8 mouse cellular contexts compared by ENCODE assay signal in the genomic region with DNA sequence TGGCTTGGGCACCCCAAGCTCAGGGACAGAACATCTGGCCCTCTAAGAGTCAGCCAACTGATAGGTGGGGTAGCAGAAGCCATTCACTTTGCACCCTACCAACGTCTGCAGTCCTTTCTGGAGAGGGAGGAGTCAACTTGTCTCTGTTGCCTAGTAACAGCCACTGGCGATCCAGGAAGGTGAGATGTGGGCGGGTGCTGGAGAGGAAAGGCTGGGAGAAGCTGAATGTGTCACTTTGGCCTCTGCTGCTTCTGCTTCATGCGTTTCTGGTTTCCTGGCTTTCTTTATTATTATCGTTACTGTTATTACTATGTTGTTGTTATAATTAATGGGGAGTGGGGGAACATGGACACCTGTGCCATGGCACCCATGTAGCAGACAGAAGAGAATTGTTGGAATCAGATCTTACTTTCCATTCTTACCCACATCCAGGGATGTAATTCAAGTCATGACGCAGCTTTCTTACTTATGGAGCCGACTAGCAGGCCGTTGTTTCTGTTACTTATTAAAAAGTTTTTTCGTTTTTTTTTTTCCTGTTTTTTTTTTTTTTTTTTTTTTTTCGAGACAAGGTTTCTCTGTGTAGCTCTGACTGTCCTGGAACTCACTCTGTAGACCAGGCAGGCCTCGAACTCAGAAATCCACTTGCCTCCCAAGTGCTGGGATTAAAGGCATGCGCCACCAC. TPM values are rescaled to one million over a fixed set of nuclear protein-coding genes. Genes with fewer than 3 reads are reported as not detected.
A peak's percentile ranks its signal among the peaks of the same experiment; 100 is the strongest.
DNase-seq lines count a peak whose midpoint lies in the region; ATAC-seq and TF ChIP-seq lines count a peak whose summit lies in the region.

Set (plus strand) TSS at position 156 of the 682 bp plus-strand sequence.

- TF ChIP-seq CTCF in MEL (IDR thresholded peaks at IDR 0.05 in 2 of 3, conservative IDR thresholded peaks at IDR 0.05 in 1 of 3; ENCODE audit: control insufficient read depth in 1 of 3, insufficient read depth in 1 of 3, low read depth in 2 of 3, low read length in 3 of 3, poor library complexity in 1 of 3, severe bottlenecking in 1 of 3): no peak
- TF ChIP-seq CTCF in heart, postnatal 0 days (IDR thresholded peaks at IDR 0.05; ENCODE audit: low read depth): no peak
- TF ChIP-seq CTCF in midbrain, postnatal 0 days (IDR thresholded peaks at IDR 0.05): no peak

- H3K9ac ChIP-seq in kidney, embryonic 15.5 days: no peak within 1 kb of the TSS
- H3K9ac ChIP-seq in MEL (ENCODE audit: control insufficient read depth, low read depth, low read length, poor library complexity, severe bottlenecking): peak within 1 kb of the TSS; percentile 49
- no peak within 1 kb of the TSS for H3K9ac ChIP-seq in embryonic facial prominence, embryonic 15.5 days
- H3K9ac ChIP-seq in heart, postnatal 0 days (replicated peaks; ENCODE audit: low read depth, low read length): no peak within 1 kb of the TSS
- H3K9ac ChIP-seq in midbrain, postnatal 0 days (replicated peaks; ENCODE audit: low read length, poor library complexity, severe bottlenecking): no peak within 1 kb of the TSS

- H3K27ac ChIP-seq in kidney, embryonic 15.5 days: no peak within 1 kb of the TSS
- peak within 1 kb of the TSS; percentile 40 for H3K27ac ChIP-seq in MEL (ENCODE audit: control insufficient read depth, low read depth, low read length)
- H3K27ac ChIP-seq in embryonic facial prominence, embryonic 15.5 days (replicated peaks): no peak within 1 kb of the TSS
- no peak within 1 kb of the TSS for H3K27ac ChIP-seq in heart, postnatal 0 days (ENCODE audit: low read depth)
- H3K27ac ChIP-seq in midbrain, postnatal 0 days (ENCODE audit: low read depth, low read length): no peak within 1 kb of the TSS

- ATAC-seq in kidney, embryonic 15.5 days (replicated peaks; ENCODE audit: low FRiP score): no peak
- ATAC-seq in embryonic facial prominence, embryonic 15.5 days (ENCODE audit: insufficient number of reproducible peaks, low FRiP score, low TSS enrichment, low read depth): no peak
- no peak for ATAC-seq in heart, postnatal 0 days (ENCODE audit: insufficient read depth, low read depth)
- ATAC-seq in midbrain, postnatal 0 days (ENCODE audit: low FRiP score): no peak

- no peak for DNase-seq in kidney, adult 8-10 months
- DNase-seq in MEL (ENCODE audit: low read depth, low spot score): peak; percentile 95
- DNase-seq in heart, postnatal 0 days (ENCODE audit: low spot score): no peak
- DNase-seq in left cerebral cortex, postnatal 4 days: no peak
- DNase-seq in midbrain, postnatal 0 days (ENCODE audit: low spot score): peak; percentile 22
- DNase-seq in right cerebral cortex, adult 2 months (ENCODE audit: low spot score in 2 of 2): no peak

- 37% methylated on average over 12 of the region's 12 CpGs for WGBS in kidney, embryonic 15.5 days
- 41% methylated on average over 12 of the region's 12 CpGs for WGBS in embryonic facial prominence, embryonic 15.5 days
- 41% methylated on average over 12 of the region's 12 CpGs for WGBS in heart, postnatal 0 days
- 55% methylated on average over 12 of the region's 12 CpGs for WGBS in midbrain, postnatal 0 days

- H3K79me2 ChIP-seq in MEL (ENCODE audit: control insufficient read depth, insufficient read depth, low read length, poor library complexity): peaks cover 10% of the 10 kb centered on the region

- no peak for TF ChIP-seq EP300 in MEL (IDR thresholded peaks at IDR 0.05; ENCODE audit: low read depth in 1 of 2, low read length in 2 of 2)
- no peak for TF ChIP-seq EP300 in heart, postnatal 0 days (IDR thresholded peaks at IDR 0.05; ENCODE audit: low read depth)

- TF ChIP-seq POLR2A in MEL (IDR thresholded peaks at IDR 0.05; ENCODE audit: control insufficient read depth in 1 of 2, insufficient read depth in 1 of 2, low read depth in 1 of 2, low read length in 2 of 2, poor library complexity in 1 of 2): peak in 1 of 2 experiments; percentile 77; a peak in 2 of 4 replicates

- no peak for TF ChIP-seq RAD21 in MEL (IDR thresholded peaks at IDR 0.05; ENCODE audit: low read depth, low read length)

- no peak within 1 kb of the TSS for H3K4me3 ChIP-seq in kidney, embryonic 15.5 days (replicated peaks)
- H3K4me3 ChIP-seq in MEL (ENCODE audit: control insufficient read depth in 1 of 2, insufficient read depth in 1 of 2, low read depth in 2 of 2, low read length in 2 of 2): peak within 1 kb of the TSS; percentile 22 to 45; a peak in 3 of 4 replicates
- H3K4me3 ChIP-seq in embryonic facial prominence, embryonic 15.5 days (replicated peaks): no peak within 1 kb of the TSS
- H3K4me3 ChIP-seq in heart, postnatal 0 days (ENCODE audit: low read depth, low read length): no peak within 1 kb of the TSS
- no peak within 1 kb of the TSS for H3K4me3 ChIP-seq in midbrain, postnatal 0 days (ENCODE audit: low read depth, low read length)

- no peaks in the 10 kb centered on the region for H3K27me3 ChIP-seq in kidney, embryonic 15.5 days
- no peaks in the 10 kb centered on the region for H3K27me3 ChIP-seq in MEL (ENCODE audit: control insufficient read depth in 1 of 2, insufficient read depth in 2 of 2, low read length in 2 of 2)
- peaks cover 4% of the 10 kb centered on the region; the same call in 1 of the 2 replicates for H3K27me3 ChIP-seq in embryonic facial prominence, embryonic 15.5 days
- H3K27me3 ChIP-seq in heart, postnatal 0 days (ENCODE audit: control insufficient read depth, insufficient read depth, low read length): no peaks in the 10 kb centered on the region
- no peaks in the 10 kb centered on the region for H3K27me3 ChIP-seq in midbrain, postnatal 0 days (ENCODE audit: insufficient read depth, low read length)

- no peak within 1 kb of the TSS for H3K4me2 ChIP-seq in kidney, embryonic 15.5 days
- no peak within 1 kb of the TSS for H3K4me2 ChIP-seq in embryonic facial prominence, embryonic 15.5 days (replicated peaks)
- no peak within 1 kb of the TSS for H3K4me2 ChIP-seq in heart, postnatal 0 days (ENCODE audit: low read depth, low read length)
- no peak within 1 kb of the TSS for H3K4me2 ChIP-seq in midbrain, postnatal 0 days (ENCODE audit: low read depth, low read length, poor library complexity, severe bottlenecking)

- intact Hi-C loops in left cerebral cortex, postnatal 4 days (cut with DNase I): no loop called here

- no peaks in the 10 kb centered on the region for H3K36me3 ChIP-seq in kidney, embryonic 15.5 days
- peaks cover 0 to 6% of the 10 kb centered on the region in 2 experiments; a peak in 2 of 4 replicates for H3K36me3 ChIP-seq in MEL (ENCODE audit: control insufficient read depth in 1 of 2, insufficient read depth in 2 of 2, low read length in 2 of 2)
- H3K36me3 ChIP-seq in embryonic facial prominence, embryonic 15.5 days: no peaks in the 10 kb centered on the region
- no peaks in the 10 kb centered on the region for H3K36me3 ChIP-seq in heart, postnatal 0 days (replicated peaks; ENCODE audit: control insufficient read depth, insufficient read depth, low read length)
- H3K36me3 ChIP-seq in midbrain, postnatal 0 days (ENCODE audit: insufficient read depth, low read length): no peaks in the 10 kb centered on the region

- no peaks in the 10 kb centered on the region for H3K9me3 ChIP-seq in kidney, embryonic 15.5 days (replicated peaks)
- H3K9me3 ChIP-seq in MEL (replicated peaks; ENCODE audit: insufficient read depth, low read length): no peaks in the 10 kb centered on the region
- no peaks in the 10 kb centered on the region for H3K9me3 ChIP-seq in embryonic facial prominence, embryonic 15.5 days (replicated peaks)
- no peaks in the 10 kb centered on the region for H3K9me3 ChIP-seq in heart, postnatal 0 days (replicated peaks; ENCODE audit: control insufficient read depth, low read length)
- H3K9me3 ChIP-seq in midbrain, postnatal 0 days (ENCODE audit: low read length): no peaks in the 10 kb centered on the region

- H3K4me1 ChIP-seq in kidney, embryonic 15.5 days: peaks cover 14% of the 10 kb centered on the region
- peaks cover 0 to 10% of the 10 kb centered on the region in 2 experiments; a peak in 2 of 4 replicates for H3K4me1 ChIP-seq in MEL (ENCODE audit: control insufficient read depth in 1 of 2, insufficient read depth in 2 of 2, low read length in 2 of 2)
- peaks cover 6% of the 10 kb centered on the region; the same call in 1 of the 2 replicates for H3K4me1 ChIP-seq in embryonic facial prominence, embryonic 15.5 days
- no peaks in the 10 kb centered on the region for H3K4me1 ChIP-seq in heart, postnatal 0 days (ENCODE audit: control insufficient read depth, insufficient read depth)
- 0 out of 2 replicates have a peak, but pooled peaks cover 1% of the 10 kb centered on the region for H3K4me1 ChIP-seq in midbrain, postnatal 0 days (ENCODE audit: insufficient read depth, low read length)

TF ChIP-seq in MEL, 35 proteins besides CTCF, POLR2A, EP300 and RAD21:
- TF ChIP-seq ZMIZ1 (IDR thresholded peaks at IDR 0.05; ENCODE audit: low read depth, low read length) (no peak), SIN3A (IDR thresholded peaks at IDR 0.05; ENCODE audit: low read length) (peak; percentile 43; the same call in 1 of the 2 replicates), MAX (IDR thresholded peaks at IDR 0.05; ENCODE audit: low read length) (no peak; the same call in 1 of the 2 replicates), NELFE (IDR thresholded peaks at IDR 0.05; ENCODE audit: low read depth, low read length) (peak; percentile 65), ZNF384 (IDR thresholded peaks at IDR 0.05; ENCODE audit: low read depth, low read length) (peak; percentile 65), TBP (IDR thresholded peaks at IDR 0.05; ENCODE audit: low read depth, low read length) (peak; percentile 62), HCFC1 (IDR thresholded peaks at IDR 0.05; ENCODE audit: low read depth, low read length) (no peak), POLR2AphosphoS5 (IDR thresholded peaks at IDR 0.05; ENCODE audit: borderline replicate concordance, low read depth, low read length) (no peak), BHLHE40 (IDR thresholded peaks at IDR 0.05; ENCODE audit: borderline replicate concordance, low read depth, low read length) (no peak), POLR2AphosphoS2 (IDR thresholded peaks at IDR 0.05; ENCODE audit: low read length) (0 out of 2 replicates have a peak, but pooled peaks have one; percentile 55)

RNA-seq across cellular contexts. Expression of gene Set, which starts in this region (rescaled TPM):
- polyA plus RNA-seq in kidney, embryonic 15.5 days (2015; fragmentation: Nextera tagmentation; extraction: Ambion mirVana): 486 and 529 TPM in 2 replicates
- 580 and 633 TPM in 2 replicates for total RNA-seq in MEL (2012; rRNA removed)
- 100 to 1,000 TPM; 250 to 973 TPM for polyA plus RNA-seq in MEL (2012; ENCODE audit: insufficient read depth in 1 of 2, insufficient read length in 2 of 2, low read depth in 1 of 2, low replicate concordance in 2 of 2, missing spikeins in 1 of 2)
- 351 and 370 TPM in 2 replicates for polyA plus RNA-seq in embryonic facial prominence, embryonic 15.5 days (2015; fragmentation: Nextera tagmentation; extraction: Ambion mirVana)
- 103 and 123 TPM in 2 replicates for total RNA-seq in heart, postnatal 0 days (2014; rRNA removed; ENCODE audit: low replicate concordance)
- polyA plus RNA-seq in heart, postnatal 0 days (2015; fragmentation: Nextera tagmentation; extraction: Ambion mirVana): 131 and 139 TPM in 2 replicates
- 100 to 1,000 TPM; 323 to 344 TPM for total RNA-seq in left cerebral cortex, postnatal 4 days (2021)
- total RNA-seq in midbrain, postnatal 0 days (2014; rRNA removed): 190 and 269 TPM in 2 replicates
- polyA plus RNA-seq in midbrain, postnatal 0 days (2015; fragmentation: Nextera tagmentation; extraction: Ambion mirVana): 302 and 345 TPM in 2 replicates

Comparison
In these comparisons a context has a peak if more than half of its experiments do, and no peak if none do; other contexts are left out.
1. H3K4me3 ChIP-seq: peak in MEL (2 of 2); none in kidney, embryonic 15.5 days (single experiment), embryonic facial prominence, embryonic 15.5 days (single experiment), heart, postnatal 0 days (single experiment) and midbrain, postnatal 0 days (single experiment).
2. DNase-seq: peak in MEL (single experiment) and midbrain, postnatal 0 days (single experiment); none in kidney, adult 8-10 months (0 of 2), heart, postnatal 0 days (single experiment), left cerebral cortex, postnatal 4 days (single experiment) and right cerebral cortex, adult 2 months (0 of 2).